Mouse (Mus musculus): Measurements from ENCODE around the gene Uchl5. TPM values are rescaled to one million over a fixed set of nuclear protein-coding genes. Genes with fewer than 3 reads are reported as not detected.

The Uchl5 gene
- polyA plus RNA-seq, 1 experiment, result 4.9 TPM

DNA sequence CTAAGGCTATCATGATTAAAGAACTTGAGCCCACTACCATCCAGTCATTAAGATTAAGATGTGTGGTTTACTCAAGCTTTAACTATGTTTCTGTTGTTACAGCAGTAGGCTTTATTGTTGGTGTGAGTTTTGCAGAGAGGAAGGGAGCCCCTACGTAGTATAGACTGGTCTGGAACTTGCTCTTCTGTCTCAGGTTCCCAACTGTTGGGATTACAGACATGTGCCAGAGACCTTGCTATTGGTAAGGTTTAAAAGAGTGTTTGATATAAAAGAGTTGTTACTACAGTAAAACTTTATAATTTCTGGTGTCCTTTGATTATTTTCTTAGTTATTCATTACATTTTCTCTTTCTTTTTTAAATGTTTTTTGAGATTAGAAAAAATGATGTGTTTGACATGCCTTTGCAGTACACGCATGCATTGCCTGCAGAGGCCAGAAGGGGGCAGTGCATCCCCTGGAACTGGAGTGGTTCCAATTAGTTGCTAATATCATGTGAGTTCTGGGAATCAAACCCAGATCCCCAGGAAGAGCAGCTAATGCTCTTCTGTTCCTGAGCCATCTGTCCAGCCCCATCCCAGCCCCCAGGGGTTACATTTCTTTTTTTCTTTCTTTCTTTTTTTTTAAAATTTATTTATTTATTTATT lies 11.6 kb downstream of the Uchl5 start:
- WGBS, result 84% methylated on average over 2 of the region's 2 CpGs
- H3K4me3 ChIP-seq (ENCODE audit: extremely low read depth, insufficient read depth, insufficient read length), result no peak overlapping the region
- no peaks in the 10 kb centered on the region for H3K27me3 ChIP-seq (ENCODE audit: control insufficient read depth, insufficient read depth, low read length)

GRCm38 (mm10) chr1:143803537-143803936 lies 26.5 kb downstream of the Uchl5 start:
- TF ChIP-seq CTCF (IDR thresholded peaks at IDR 0.05; ENCODE audit: extremely low read depth, insufficient read depth, insufficient read length, insufficient replicate concordance), result no peak
- TF ChIP-seq POLR2A (IDR thresholded peaks at IDR 0.05; ENCODE audit: low read depth, low read length), result no peak
- H3K27ac ChIP-seq (ENCODE audit: insufficient read depth, low read length), result no peak overlapping the region
- peak in 1 of 2 experiments; percentile 54 for DNase-seq (ENCODE audit: low read depth in 1 of 2, low spot score in 2 of 2)
- peaks cover 5% of the 10 kb centered on the region; the same call in 1 of the 2 replicates for H3K36me3 ChIP-seq (ENCODE audit: control insufficient read depth, insufficient read depth, low read length)
- H3K27me3 ChIP-seq (ENCODE audit: control insufficient read depth, insufficient read depth, low read length), result no peaks in the 10 kb centered on the region
- no peaks in the 10 kb centered on the region for H3K4me1 ChIP-seq (ENCODE audit: control insufficient read depth, insufficient read depth, insufficient read length)
- no peak overlapping the region for H3K4me3 ChIP-seq (ENCODE audit: extremely low read depth, insufficient read depth, insufficient read length)
- 30% methylated on average over 4 of the region's 4 CpGs for WGBS

More for the DNA sequence above, 11.6 kb downstream of the Uchl5 start:
- Histone ChIP-seq H3K4me1 (ENCODE audit: control insufficient read depth, insufficient read depth, insufficient read length) (no peaks in the 10 kb centered on the region), H3K27ac (ENCODE audit: insufficient read depth, low read length) (no peak overlapping the region), H3K36me3 (ENCODE audit: control insufficient read depth, insufficient read depth, low read length) (no peaks in the 10 kb centered on the region)
- peak in 1 of 2 experiments; percentile 54 for DNase-seq (ENCODE audit: low read depth in 1 of 2, low spot score in 2 of 2)
- TF ChIP-seq CTCF (IDR thresholded peaks at IDR 0.05; ENCODE audit: extremely low read depth, insufficient read depth, insufficient read length, insufficient replicate concordance), result peak; percentile 74; the same call in 1 of the 2 replicates
- TF ChIP-seq POLR2A (IDR thresholded peaks at IDR 0.05; ENCODE audit: low read depth, low read length), result no peak

GRCm38 (mm10) chr1:143809062-143809461 lies 32.0 kb downstream of the Uchl5 start:
- no peak for DNase-seq (ENCODE audit: low read depth in 1 of 2, low spot score in 2 of 2)
- Histone ChIP-seq H3K4me3 (ENCODE audit: extremely low read depth, insufficient read depth, insufficient read length) (no peak overlapping the region), H3K27me3 (ENCODE audit: control insufficient read depth, insufficient read depth, low read length) (no peaks in the 10 kb centered on the region), H3K27ac (ENCODE audit: insufficient read depth, low read length) (no peak overlapping the region), H3K4me1 (ENCODE audit: control insufficient read depth, insufficient read depth, insufficient read length) (no peaks in the 10 kb centered on the region; the same call in 1 of the 2 replicates), H3K36me3 (ENCODE audit: control insufficient read depth, insufficient read depth, low read length) (peaks cover 6% of the 10 kb centered on the region; the same call in 1 of the 2 replicates)
- TF ChIP-seq POLR2A (IDR thresholded peaks at IDR 0.05; ENCODE audit: low read depth, low read length) (no peak), CTCF (IDR thresholded peaks at IDR 0.05; ENCODE audit: extremely low read depth, insufficient read depth, insufficient read length, insufficient replicate concordance) (no peak)
- 95% methylated on average over 6 of the region's 6 CpGs for WGBS

DNA sequence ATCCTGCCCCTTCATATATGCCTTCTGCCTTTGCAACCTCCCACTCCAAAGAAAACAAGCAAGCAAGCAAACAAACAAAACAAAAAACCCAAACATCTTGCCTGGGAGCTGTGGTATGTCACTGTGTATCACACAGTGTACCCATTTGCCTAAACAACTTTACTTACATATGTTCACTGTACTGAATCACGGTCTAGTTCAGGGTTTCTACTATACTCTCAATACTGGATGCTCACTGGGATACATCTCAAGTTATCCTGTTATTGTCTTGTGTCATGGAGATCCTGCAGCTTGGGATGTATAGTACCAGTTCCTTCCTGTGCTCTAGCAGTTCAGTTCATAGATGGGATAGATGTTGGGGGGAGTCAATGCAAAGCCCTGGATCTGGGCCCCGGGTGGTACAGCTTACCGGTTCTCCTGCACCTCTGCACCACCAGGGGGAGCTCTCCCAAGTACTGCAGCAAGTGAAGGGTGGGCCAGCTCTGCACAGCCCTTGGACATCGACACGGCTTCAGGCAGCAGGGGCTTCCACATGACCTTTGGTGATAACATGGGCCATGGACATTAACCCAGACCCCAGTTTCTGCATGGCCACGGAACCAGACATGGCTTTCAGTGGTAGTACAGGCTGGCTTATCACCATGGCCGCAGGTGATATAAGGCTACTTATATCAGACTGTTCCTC lies 36.7 kb downstream of the Uchl5 start:
- peak; percentile 54 to 77 for DNase-seq (ENCODE audit: low read depth in 1 of 2, low spot score in 2 of 2)
- Histone ChIP-seq H3K4me1 (ENCODE audit: control insufficient read depth, insufficient read depth, insufficient read length) (no peaks in the 10 kb centered on the region; the same call in 1 of the 2 replicates), H3K36me3 (ENCODE audit: control insufficient read depth, insufficient read depth, low read length) (0 out of 2 replicates have a peak, but pooled peaks cover 2% of the 10 kb centered on the region), H3K27ac (ENCODE audit: insufficient read depth, low read length) (no peak overlapping the region), H3K27me3 (ENCODE audit: control insufficient read depth, insufficient read depth, low read length) (no peaks in the 10 kb centered on the region), H3K4me3 (ENCODE audit: extremely low read depth, insufficient read depth, insufficient read length) (no peak overlapping the region)
- WGBS, result 33% methylated on average over 7 of the region's 7 CpGs
- TF ChIP-seq CTCF (IDR thresholded peaks at IDR 0.05; ENCODE audit: extremely low read depth, insufficient read depth, insufficient read length, insufficient replicate concordance) (peak; percentile 95; the same call in 1 of the 2 replicates), POLR2A (IDR thresholded peaks at IDR 0.05; ENCODE audit: low read depth, low read length) (no peak)

DNA sequence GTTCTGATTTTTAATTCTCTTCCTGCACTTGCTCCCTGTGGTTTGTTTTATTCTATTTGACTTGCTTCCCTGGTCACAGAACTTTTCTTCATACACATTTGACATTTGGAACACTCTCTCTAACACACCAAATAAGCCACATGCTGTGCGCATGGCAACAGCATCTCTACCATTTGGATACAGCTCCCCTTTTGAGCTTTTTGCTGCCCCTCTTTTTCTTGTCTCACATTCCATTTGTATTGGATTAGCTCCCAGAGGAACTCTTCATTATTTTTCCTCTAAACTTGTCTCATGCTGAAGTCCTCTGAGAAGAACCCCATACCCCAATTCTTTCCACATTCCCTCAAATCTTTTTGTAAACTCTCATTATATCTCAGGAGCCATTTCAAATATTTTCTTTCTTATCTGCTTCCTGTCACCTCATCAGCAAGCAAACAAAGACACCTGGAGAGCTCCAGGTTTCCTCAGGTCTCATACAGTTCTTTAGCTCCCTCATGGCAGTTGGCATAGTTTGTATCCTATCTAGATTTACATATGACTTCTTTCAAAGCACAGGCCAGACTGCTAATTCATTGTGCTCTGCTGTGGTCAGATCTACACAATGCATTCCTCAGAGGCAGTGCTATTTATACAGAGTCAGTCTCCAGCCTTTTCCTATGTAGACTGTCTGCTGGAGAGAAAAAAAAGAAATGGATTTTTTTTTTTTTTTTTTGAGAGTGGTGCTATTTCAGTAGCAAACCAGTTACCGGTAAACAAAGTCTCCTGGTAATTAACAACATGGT lies 43.2 kb downstream of the Uchl5 start:
- Histone ChIP-seq H3K4me1 (ENCODE audit: control insufficient read depth, insufficient read depth, insufficient read length) (no peaks in the 10 kb centered on the region; the same call in 1 of the 2 replicates), H3K27ac (ENCODE audit: insufficient read depth, low read length) (no peak overlapping the region), H3K4me3 (ENCODE audit: extremely low read depth, insufficient read depth, insufficient read length) (no peak overlapping the region), H3K27me3 (ENCODE audit: control insufficient read depth, insufficient read depth, low read length) (no peaks in the 10 kb centered on the region), H3K36me3 (ENCODE audit: control insufficient read depth, insufficient read depth, low read length) (no peaks in the 10 kb centered on the region)
- TF ChIP-seq CTCF (IDR thresholded peaks at IDR 0.05; ENCODE audit: extremely low read depth, insufficient read depth, insufficient read length, insufficient replicate concordance) (no peak), POLR2A (IDR thresholded peaks at IDR 0.05; ENCODE audit: low read depth, low read length) (no peak)
- WGBS, result 95% methylated on average over 2 of the region's 2 CpGs
- no peak for DNase-seq (ENCODE audit: low read depth in 1 of 2, low spot score in 2 of 2)

- WGBS, result 93% methylated on average over 3 of the region's 3 CpGs
- Histone ChIP-seq H3K4me1 (ENCODE audit: control insufficient read depth, insufficient read depth, insufficient read length) (no peaks in the 10 kb centered on the region; the same call in 1 of the 2 replicates), H3K27ac (ENCODE audit: insufficient read depth, low read length) (no peak overlapping the region), H3K4me3 (ENCODE audit: extremely low read depth, insufficient read depth, insufficient read length) (no peak overlapping the region), H3K27me3 (ENCODE audit: control insufficient read depth, insufficient read depth, low read length) (no peaks in the 10 kb centered on the region), H3K36me3 (ENCODE audit: control insufficient read depth, insufficient read depth, low read length) (no peaks in the 10 kb centered on the region)
- TF ChIP-seq CTCF (IDR thresholded peaks at IDR 0.05; ENCODE audit: extremely low read depth, insufficient read depth, insufficient read length, insufficient replicate concordance), result no peak
- no peak for TF ChIP-seq POLR2A (IDR thresholded peaks at IDR 0.05; ENCODE audit: low read depth, low read length)
- no peak for DNase-seq (ENCODE audit: low read depth in 1 of 2, low spot score in 2 of 2)
Measured at GRCm38 (mm10) chr1:143822677-143823076, 45.6 kb downstream of the Uchl5 start.
